Mouse (Mus musculus) intestine, embryonic 16.5 days (tissue): Measurements from ENCODE around the gene Map3k6. TPM values are rescaled to one million over a fixed set of nuclear protein-coding genes. Genes with fewer than 3 reads are reported as not detected.

Experiments used
- ATAC-seq: fragments of 200-750 bp; cut with Nextera tagmentation; 2 replicates; pipeline ENCODE4 v1.8.0; 2017; ENCODE audit warnings: moderate TSS enrichment, moderate library complexity
- H3K27ac ChIP-seq: fragments of 300-500 bp; sonication (generic); 2 replicates; pipeline ENCODE4 v1.5.1; 2014; ENCODE audit warnings: mild to moderate bottlenecking, low read length
- H3K27me3 ChIP-seq: fragments of 300-500 bp; sonication (generic); replicated peaks from 2 replicates; pipeline ENCODE4 v1.6.1; 2014; ENCODE audit warnings: low read length, control low read depth, mixed read lengths; ENCODE audit not compliant: control insufficient read depth, insufficient read depth
- H3K36me3 ChIP-seq: fragments of 300-500 bp; sonication (generic); 2 replicates; pipeline ENCODE4 v1.6.1; 2014; ENCODE audit warnings: low read length, control low read depth; ENCODE audit not compliant: control insufficient read depth, insufficient read depth
- H3K4me1 ChIP-seq: fragments of 300-500 bp; sonication (generic); 2 replicates; pipeline ENCODE4 v1.6.1; 2014; ENCODE audit warnings: low read length, control low read depth, mixed read lengths; ENCODE audit not compliant: control insufficient read depth, insufficient read depth
- H3K4me2 ChIP-seq: fragments of 300-500 bp; sonication (generic); 2 replicates; pipeline ENCODE4 v1.6.1; 2014; ENCODE audit warnings: low read depth, low read length, control low read depth
- H3K4me3 ChIP-seq: fragments of 300-500 bp; sonication (generic); 2 replicates; pipeline ENCODE4 v1.5.1; 2014; ENCODE audit warnings: mild to moderate bottlenecking, low read length
- H3K9ac ChIP-seq: fragments of 300-500 bp; sonication (generic); 2 replicates; pipeline ENCODE4 v1.6.1; 2014; ENCODE audit warnings: low read depth, low read length
- H3K9me3 ChIP-seq: fragments of 300-500 bp; sonication (generic); 2 replicates; pipeline ENCODE4 v1.6.1; 2016; ENCODE audit warnings: low read length, control low read depth; ENCODE audit not compliant: control insufficient read depth
- WGBS: fragments of 180-500 bp; shearing (Covaris S2); extraction: QIAGEN DNeasy Blood & Tissue Kit; methylation state at CpG from one replicate; pipeline ENCODE4 v1.1.7; 2014; 5-methylcytosine and 5-hydroxymethylcytosine counted together
- polyA plus RNA-seq: library from polyadenylated mRNA; unstranded; fragments of >200 nt; fragmentation: Nextera tagmentation; extraction: Ambion mirVana; gene quantifications from 2 replicates; pipeline ENCODE4 v1.2.1, GENCODE M21; 2015

Gene Map3k6
- polyA plus RNA-seq: 2.4 and 2.8 TPM in 2 replicates

GRCm38 (mm10) chr4:133240490-133240921 is at the start of gene Map3k6:
Gene Map3k6, plus strand, starts transcription at chr4:133240818.
- peak within 1 kb of the TSS; percentile 72 for H3K27ac ChIP-seq
- H3K36me3 ChIP-seq: no peaks in the 10 kb centered on the region
- peak within 1 kb of the TSS; percentile 99 for H3K4me2 ChIP-seq
- 8% methylated on average over 16 of the region's 16 CpGs for WGBS
- H3K4me3 ChIP-seq: peak within 1 kb of the TSS; percentile 72
- no peaks in the 10 kb centered on the region for H3K27me3 ChIP-seq
- peaks cover 14% of the 10 kb centered on the region for H3K4me1 ChIP-seq
- peak; percentile 80 for ATAC-seq
- no peaks in the 10 kb centered on the region for H3K9me3 ChIP-seq
- peak within 1 kb of the TSS; percentile 77 for H3K9ac ChIP-seq

- no peak overlapping the region for H3K4me2 ChIP-seq
- no peak overlapping the region for H3K4me3 ChIP-seq
- H3K27ac ChIP-seq: no peak overlapping the region
- no peak for ATAC-seq
- peaks cover 35% of the 10 kb centered on the region for H3K4me1 ChIP-seq
- H3K9ac ChIP-seq: no peak overlapping the region
- WGBS: 87% methylated on average over 11 of the region's 11 CpGs
- H3K36me3 ChIP-seq: peaks cover 10% of the 10 kb centered on the region
- H3K9me3 ChIP-seq: no peaks in the 10 kb centered on the region
- H3K27me3 ChIP-seq: no peaks in the 10 kb centered on the region
These were observed 46.1 kb upstream of the Map3k6 start for GRCm38 (mm10) chr4:133194482-133194881.

- 56% methylated on average over 4 of the region's 4 CpGs for WGBS
- no peak for ATAC-seq
- Histone ChIP-seq H3K27ac (no peak overlapping the region), H3K4me2 (no peak overlapping the region), H3K27me3 (no peaks in the 10 kb centered on the region), H3K9ac (no peak overlapping the region), H3K36me3 (peaks cover 6% of the 10 kb centered on the region), H3K9me3 (no peaks in the 10 kb centered on the region), H3K4me1 (peaks cover 39% of the 10 kb centered on the region), H3K4me3 (no peak overlapping the region)
These were observed 45.6 kb upstream of the Map3k6 start for GRCm38 (mm10) chr4:133195014-133195413.

GRCm38 (mm10) chr4:133196136-133196535 is 44.5 kb upstream of the Map3k6 start:
- no peak overlapping the region for H3K4me2 ChIP-seq
- H3K4me1 ChIP-seq: peaks cover 50% of the 10 kb centered on the region
- H3K9me3 ChIP-seq: no peaks in the 10 kb centered on the region
- H3K4me3 ChIP-seq: no peak overlapping the region
- H3K36me3 ChIP-seq: peaks cover 6% of the 10 kb centered on the region
- H3K27me3 ChIP-seq: no peaks in the 10 kb centered on the region
- no peak overlapping the region; the same call in 1 of the 2 replicates for H3K27ac ChIP-seq
- no peak overlapping the region for H3K9ac ChIP-seq
- no peak for ATAC-seq
- WGBS: 86% methylated on average over 2 of the region's 2 CpGs

GRCm38 (mm10) chr4:133196852-133197251 is 43.8 kb upstream of the Map3k6 start:
- no peak for ATAC-seq
- Histone ChIP-seq H3K36me3 (peaks cover 6% of the 10 kb centered on the region), H3K9me3 (no peaks in the 10 kb centered on the region), H3K4me2 (no peak overlapping the region), H3K4me1 (peaks cover 56% of the 10 kb centered on the region), H3K9ac (peak overlapping the region; percentile 55; the same call in 1 of the 2 replicates), H3K27ac (peak overlapping the region; percentile 90), H3K27me3 (no peaks in the 10 kb centered on the region), H3K4me3 (no peak overlapping the region)
- WGBS: 45% methylated on average over 7 of the region's 7 CpGs

- WGBS: 20% methylated on average over 5 of the region's 5 CpGs
- peaks cover 6% of the 10 kb centered on the region for H3K36me3 ChIP-seq
- peak; percentile 1; the same call in 1 of the 2 replicates for ATAC-seq
- no peaks in the 10 kb centered on the region for H3K27me3 ChIP-seq
- no peaks in the 10 kb centered on the region for H3K9me3 ChIP-seq
- H3K4me3 ChIP-seq: no peak overlapping the region
- no peak overlapping the region for H3K4me2 ChIP-seq
- H3K4me1 ChIP-seq: peaks cover 59% of the 10 kb centered on the region
- peak overlapping the region; percentile 90 for H3K27ac ChIP-seq
- H3K9ac ChIP-seq: peak overlapping the region; percentile 55; the same call in 1 of the 2 replicates
These were observed 43.3 kb upstream of the Map3k6 start for GRCm38 (mm10) chr4:133197355-133197754.

- Histone ChIP-seq H3K36me3 (peaks cover 6% of the 10 kb centered on the region), H3K4me1 (peaks cover 59% of the 10 kb centered on the region), H3K4me2 (no peak overlapping the region), H3K9ac (peak overlapping the region; percentile 55; the same call in 1 of the 2 replicates), H3K4me3 (no peak overlapping the region), H3K27ac (peak overlapping the region; percentile 90), H3K9me3 (no peaks in the 10 kb centered on the region), H3K27me3 (no peaks in the 10 kb centered on the region)
- ATAC-seq: peak; percentile 33
- WGBS: 26% methylated on average over 13 of the region's 13 CpGs
These were observed 42.8 kb upstream of the Map3k6 start for GRCm38 (mm10) chr4:133197801-133198286.

GRCm38 (mm10) chr4:133198337-133199180 is 42.1 kb upstream of the Map3k6 start:
- H3K4me1 ChIP-seq: peaks cover 59% of the 10 kb centered on the region

GRCm38 (mm10) chr4:133199743-133200142 is 40.9 kb upstream of the Map3k6 start:
- Histone ChIP-seq H3K27ac (peak overlapping the region; percentile 88), H3K36me3 (no peaks in the 10 kb centered on the region; the same call in none of the 2 replicates), H3K27me3 (no peaks in the 10 kb centered on the region), H3K4me1 (peaks cover 64% of the 10 kb centered on the region), H3K4me2 (no peak overlapping the region), H3K9ac (peak overlapping the region; percentile 49; the same call in 1 of the 2 replicates), H3K4me3 (no peak overlapping the region), H3K9me3 (no peaks in the 10 kb centered on the region)
- WGBS: 65% methylated on average over 6 of the region's 6 CpGs
- ATAC-seq: no peak

More at GRCm38 (mm10) chr4:133198337-133199180, 42.1 kb upstream of the Map3k6 start:
- no peaks in the 10 kb centered on the region for H3K27me3 ChIP-seq
- H3K4me2 ChIP-seq: no peak overlapping the region
- WGBS: 31% methylated on average over 19 of the region's 19 CpGs
- no peaks in the 10 kb centered on the region for H3K9me3 ChIP-seq
- ATAC-seq: 0 out of 2 replicates have a peak, but pooled peaks have one; percentile 3
- peak overlapping the region; percentile 90 for H3K27ac ChIP-seq
- no peak overlapping the region for H3K4me3 ChIP-seq
- no peaks in the 10 kb centered on the region; the same call in none of the 2 replicates for H3K36me3 ChIP-seq
- H3K9ac ChIP-seq: peak overlapping the region; percentile 55
